22 mouse cellular contexts compared by ENCODE assay signal in genomic region chr6:92018421-92018820, GRCm38 (mm10). TPM values are rescaled to one million over a fixed set of nuclear protein-coding genes. Genes with fewer than 3 reads are reported as not detected.
DNase-seq lines count a peak whose midpoint lies in the region; ATAC-seq and TF ChIP-seq lines count a peak whose summit lies in the region.
"Had no signal": no experiment of that assay in that cellular context is flagged by ENCODE, and none has a peak within 500 bp of the region (broad histone marks: within the 10 kb centered on the region; RNA-seq: fewer than 3 reads in every experiment).

No protein-coding gene starts in this region.

- ATAC-seq in heart, embryonic 11.5 days (replicated peaks; ENCODE audit: insufficient number of reproducible peaks, low FRiP score, low TSS enrichment) = no peak
- no peak for ATAC-seq in neural tube, embryonic 15.5 days (ENCODE audit: low FRiP score)
- no peak for ATAC-seq in liver, postnatal 0 days
- ATAC-seq: forebrain, embryonic 13.5 days; hindbrain, postnatal 0 days; intestine, postnatal 0 days had no signal

- no peak overlapping the region for H3K9ac ChIP-seq in heart, adult 2 months (ENCODE audit: low read depth, low read length)
- no peak overlapping the region for H3K9ac ChIP-seq in heart, embryonic 11.5 days (ENCODE audit: low read depth, low read length)
- H3K9ac ChIP-seq in neural tube, embryonic 15.5 days (replicated peaks) = 0 out of 2 replicates have a peak overlapping the region, but pooled peaks have one; percentile 7
- no peak overlapping the region for H3K9ac ChIP-seq in liver, postnatal 0 days (replicated peaks)
- H3K9ac ChIP-seq: embryonic facial prominence, embryonic 12.5 days; forebrain, embryonic 13.5 days; heart, embryonic 13.5 days; midbrain, embryonic 12.5 days; neural tube, embryonic 12.5 days had no signal

- no peaks in the 10 kb centered on the region for H3K27me3 ChIP-seq in heart, adult 2 months (ENCODE audit: control insufficient read depth, insufficient read depth, low read length)
- no peaks in the 10 kb centered on the region for H3K27me3 ChIP-seq in heart, embryonic 11.5 days (ENCODE audit: control insufficient read depth, insufficient read depth, low read length)
- no peaks in the 10 kb centered on the region for H3K27me3 ChIP-seq in neural tube, embryonic 15.5 days (replicated peaks)
- H3K27me3 ChIP-seq in liver, postnatal 0 days (ENCODE audit: insufficient read depth, low read length) = no peaks in the 10 kb centered on the region
- H3K27me3 ChIP-seq: embryonic facial prominence, embryonic 12.5 days; forebrain, embryonic 13.5 days; heart, embryonic 13.5 days; midbrain, embryonic 12.5 days; neural tube, embryonic 12.5 days had no signal

- H3K9me3 ChIP-seq in heart, embryonic 11.5 days (replicated peaks; ENCODE audit: control insufficient read depth, low read length) = no peaks in the 10 kb centered on the region
- H3K9me3 ChIP-seq in neural tube, embryonic 15.5 days (replicated peaks) = no peaks in the 10 kb centered on the region
- H3K9me3 ChIP-seq in liver, postnatal 0 days (ENCODE audit: low read length) = no peaks in the 10 kb centered on the region
- H3K9me3 ChIP-seq: embryonic facial prominence, embryonic 12.5 days; forebrain, embryonic 13.5 days; heart, embryonic 13.5 days; hindbrain, embryonic 10.5 days; midbrain, embryonic 12.5 days; neural tube, embryonic 12.5 days had no signal

- TF ChIP-seq CTCF in heart, adult 2 months (IDR thresholded peaks at IDR 0.05) = 0 out of 2 replicates have a peak, but pooled peaks have one; percentile 6
- no peak for TF ChIP-seq CTCF in liver, postnatal 0 days (IDR thresholded peaks at IDR 0.05; ENCODE audit: low read depth)
- TF ChIP-seq CTCF in layer of hippocampus, adult 2 months (conservative IDR thresholded peaks at IDR 0.05) = no peak

- H3K4me1 ChIP-seq in heart, adult 2 months (ENCODE audit: control insufficient read depth, insufficient read depth, low read length) = peaks cover 36% of the 10 kb centered on the region
- 0 out of 2 replicates have a peak, but pooled peaks cover 4% of the 10 kb centered on the region for H3K4me1 ChIP-seq in heart, embryonic 11.5 days (ENCODE audit: control insufficient read depth, insufficient read depth, low read length)
- no peaks in the 10 kb centered on the region for H3K4me1 ChIP-seq in neural tube, embryonic 15.5 days
- H3K4me1 ChIP-seq in liver, postnatal 0 days (ENCODE audit: insufficient read depth) = no peaks in the 10 kb centered on the region
- H3K4me1 ChIP-seq: midbrain, embryonic 12.5 days; neural tube, embryonic 12.5 days had no signal

- 34% methylated on average over 6 of the region's 6 CpGs for WGBS in heart, adult 2 months
- 58% methylated on average over 6 of the region's 6 CpGs for WGBS in heart, embryonic 11.5 days (ENCODE audit: insufficient replicate concordance)
- 76% methylated on average over 6 of the region's 6 CpGs for WGBS in neural tube, embryonic 15.5 days
- 31% methylated on average over 6 of the region's 6 CpGs for WGBS in liver, postnatal 0 days (ENCODE audit: insufficient replicate concordance)

- H3K27ac ChIP-seq in heart, adult 2 months = peak overlapping the region; percentile 59
- no peak overlapping the region for H3K27ac ChIP-seq in heart, embryonic 11.5 days (ENCODE audit: low read depth, low read length)
- H3K27ac ChIP-seq in neural tube, embryonic 15.5 days (replicated peaks) = no peak overlapping the region
- no peak overlapping the region for H3K27ac ChIP-seq in liver, postnatal 0 days (ENCODE audit: low read depth)
- no peak overlapping the region for H3K27ac ChIP-seq in layer of hippocampus, adult 2 months
- H3K27ac ChIP-seq: embryonic facial prominence, embryonic 12.5 days; forebrain, embryonic 13.5 days; heart, embryonic 13.5 days; hindbrain, embryonic 10.5 days; hindbrain, postnatal 0 days; midbrain, embryonic 12.5 days; neural tube, embryonic 12.5 days had no signal

- no peaks in the 10 kb centered on the region for H3K79me2 ChIP-seq in heart, adult 2 months (replicated peaks; ENCODE audit: control insufficient read depth, insufficient read depth, low read length)

- peaks cover 2% of the 10 kb centered on the region; the same call in 1 of the 2 replicates for H3K36me3 ChIP-seq in heart, adult 2 months (ENCODE audit: control insufficient read depth, insufficient read depth, low read length)
- H3K36me3 ChIP-seq in heart, embryonic 11.5 days (ENCODE audit: control insufficient read depth, insufficient read depth, low read length) = no peaks in the 10 kb centered on the region
- no peaks in the 10 kb centered on the region for H3K36me3 ChIP-seq in neural tube, embryonic 15.5 days
- no peaks in the 10 kb centered on the region for H3K36me3 ChIP-seq in liver, postnatal 0 days (replicated peaks; ENCODE audit: insufficient read depth, low read length)
- H3K36me3 ChIP-seq: embryonic facial prominence, embryonic 12.5 days; heart, embryonic 13.5 days; hindbrain, embryonic 10.5 days; midbrain, embryonic 12.5 days; neural tube, embryonic 12.5 days had no signal

- TF ChIP-seq EP300 in heart, adult 2 months (IDR thresholded peaks at IDR 0.05; ENCODE audit: insufficient read depth, low read depth, low read length) = peak; percentile 79; the same call in 1 of the 2 replicates
- no peak for TF ChIP-seq EP300 in liver, postnatal 0 days (IDR thresholded peaks at IDR 0.05; ENCODE audit: low read depth)

- no peak overlapping the region for H3K4me2 ChIP-seq in heart, embryonic 11.5 days
- no peak overlapping the region for H3K4me2 ChIP-seq in neural tube, embryonic 15.5 days
- no peak overlapping the region for H3K4me2 ChIP-seq in liver, postnatal 0 days (ENCODE audit: low read depth, low read length)
- H3K4me2 ChIP-seq: embryonic facial prominence, embryonic 12.5 days; forebrain, embryonic 13.5 days; heart, embryonic 13.5 days; midbrain, embryonic 12.5 days; neural tube, embryonic 12.5 days had no signal

- TF ChIP-seq POLR2A in heart, adult 2 months (IDR thresholded peaks at IDR 0.05; ENCODE audit: insufficient read depth, low read depth, low read length) = no peak

- peak in 1 of 2 experiments; percentile 62 for DNase-seq in heart, adult 2 months
- no peak for DNase-seq in neural tube, embryonic 10.5 days (ENCODE audit: extremely low spot score, low spot score)
- peak; percentile 44 for DNase-seq in heart, postnatal 4 days
- peak; percentile 25 to 48 for DNase-seq in lung, postnatal 4 days
- DNase-seq in liver, postnatal 0 days = no peak
- no peak for DNase-seq in layer of hippocampus, adult 2 months (ENCODE audit: low spot score in 2 of 2)
- DNase-seq: cerebellum, adult 2 months; liver; thymus, postnatal 14 days had no signal

- H3K4me3 ChIP-seq in heart, adult 2 months = no peak overlapping the region
- H3K4me3 ChIP-seq in heart, embryonic 11.5 days (ENCODE audit: low read depth, low read length) = no peak overlapping the region
- H3K4me3 ChIP-seq in neural tube, embryonic 15.5 days (replicated peaks) = no peak overlapping the region
- H3K4me3 ChIP-seq in liver, postnatal 0 days (ENCODE audit: low read depth, low read length) = no peak overlapping the region
- H3K4me3 ChIP-seq in layer of hippocampus, adult 2 months = no peak overlapping the region
- H3K4me3 ChIP-seq: embryonic facial prominence, embryonic 12.5 days; erythroblast, embryonic 14.5 days; forebrain, embryonic 13.5 days; heart, embryonic 13.5 days; hindbrain, embryonic 10.5 days; midbrain, embryonic 12.5 days; neural tube, embryonic 12.5 days had no signal

- intact Hi-C loops in heart, adult 2 months (cut with DNase I) = loop anchor here (2.0 to 10.0 kb wide), 2 partner anchors 18 to 46 kb away; no protein-coding TSS in a partner anchor

RNA-seq across cellular contexts. Expression of gene Fgd5, which starts 39.7 kb away (rescaled TPM):
- total RNA-seq in heart, adult 2 months (2021) = 10 to 100 TPM; 21.0 to 21.8 TPM
- 12.7 and 18.4 TPM in 2 replicates for polyA plus RNA-seq in heart, adult 2 months (2012; rRNA removed)
- 9.1 and 10.2 TPM in 2 replicates for polyA plus RNA-seq in heart, embryonic 11.5 days (2014; fragmentation: Nextera tagmentation; extraction: Ambion mirVana)
- 17.3 and 17.6 TPM in 2 replicates for polyA plus RNA-seq in neural tube, embryonic 15.5 days (2015; fragmentation: Nextera tagmentation; extraction: Ambion mirVana)
- 10 to 100 TPM; 24.8 to 26.4 TPM for total RNA-seq in heart, postnatal 4 days (2021)
- polyA plus RNA-seq in liver, postnatal 0 days (2015; fragmentation: Nextera tagmentation; extraction: Ambion mirVana) = 2.0 and 2.3 TPM in 2 replicates
- 1 to 10 TPM; 4.3 to 5.7 TPM for total RNA-seq in layer of hippocampus, adult 2 months (2021)
- total RNA-seq: monocyte, adult 5-6 weeks had no signal
- polyA plus RNA-seq: C2C12 had no signal

Comparison
In these comparisons a context has a peak if more than half of its experiments do, and no peak if none do; other contexts are left out.
1. DNase-seq: peak in heart, postnatal 4 days (single experiment) and lung, postnatal 4 days (2 of 2); none in neural tube, embryonic 10.5 days (single experiment), liver, postnatal 0 days (single experiment) and layer of hippocampus, adult 2 months (0 of 2).